ENCODE assay signal across 8 mouse cellular contexts in the genomic region with DNA sequence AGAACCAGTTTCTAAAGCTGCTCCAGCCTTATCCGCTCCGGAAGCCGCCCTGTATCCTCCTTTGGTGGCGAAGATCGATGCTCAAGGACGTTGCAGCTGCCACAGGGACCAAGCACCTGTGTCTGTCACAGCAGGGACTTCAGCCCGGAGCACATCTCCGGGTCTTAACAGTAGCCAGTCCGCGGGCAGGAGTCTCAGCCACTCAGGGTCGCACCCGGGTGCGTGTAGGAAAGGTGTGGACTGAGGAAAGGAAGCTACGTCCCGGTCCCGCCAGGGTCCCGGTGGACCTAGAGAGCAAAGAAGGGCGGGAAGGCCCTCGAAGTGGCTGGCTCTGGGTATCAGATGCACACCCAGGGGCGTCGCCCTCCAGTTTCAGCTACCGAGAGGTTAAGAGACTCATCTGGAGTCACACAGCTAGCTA. TPM values are rescaled to one million over a fixed set of nuclear protein-coding genes. Genes with fewer than 3 reads are reported as not detected.
DNase-seq lines count a peak whose midpoint lies in the region; ATAC-seq and TF ChIP-seq lines count a peak whose summit lies in the region.

No protein-coding gene starts in this region.

- no peak for TF ChIP-seq CTCF in layer of hippocampus, adult 2 months (conservative IDR thresholded peaks at IDR 0.05)
- no peak for TF ChIP-seq CTCF in kidney, postnatal 0 days (IDR thresholded peaks at IDR 0.05; ENCODE audit: low read depth)

- DNase-seq in layer of hippocampus, adult 2 months (ENCODE audit: low spot score in 2 of 2): no peak
- DNase-seq in layer of hippocampus, postnatal 14 days (ENCODE audit: low spot score in 2 of 2): no peak
- DNase-seq in kidney, postnatal 0 days (ENCODE audit: low spot score): peak; percentile 79
- DNase-seq in lung, postnatal 25 days (ENCODE audit: low spot score): peak; percentile 63
- DNase-seq in ovary, postnatal 10 days (ENCODE audit: low spot score): peak; percentile 13
- DNase-seq in thymus, postnatal 36 days: peak; percentile 72 to 80

- H3K4me2 ChIP-seq in embryonic facial prominence, embryonic 15.5 days (replicated peaks): peak overlapping the region; percentile 59
- H3K4me2 ChIP-seq in heart, embryonic 16.5 days (ENCODE audit: low read depth, low read length): peak overlapping the region; percentile 78
- peak overlapping the region; percentile 61 for H3K4me2 ChIP-seq in kidney, postnatal 0 days (ENCODE audit: low read length)

- H3K27me3 ChIP-seq in embryonic facial prominence, embryonic 15.5 days: peaks cover 59% of the 10 kb centered on the region
- 0 out of 2 replicates have a peak, but pooled peaks cover 2% of the 10 kb centered on the region for H3K27me3 ChIP-seq in heart, embryonic 16.5 days (ENCODE audit: control insufficient read depth, insufficient read depth, low read length)
- H3K27me3 ChIP-seq in kidney, postnatal 0 days (ENCODE audit: insufficient read depth, low read length): no peaks in the 10 kb centered on the region

- 0 out of 2 replicates have a peak overlapping the region, but pooled peaks have one; percentile 28 for H3K9ac ChIP-seq in embryonic facial prominence, embryonic 15.5 days
- H3K9ac ChIP-seq in heart, embryonic 16.5 days (ENCODE audit: low read length): peak overlapping the region; percentile 59
- H3K9ac ChIP-seq in kidney, postnatal 0 days (ENCODE audit: low read depth, low read length): peak overlapping the region; percentile 75

- H3K36me3 ChIP-seq in embryonic facial prominence, embryonic 15.5 days: no peaks in the 10 kb centered on the region
- no peaks in the 10 kb centered on the region for H3K36me3 ChIP-seq in heart, embryonic 16.5 days (ENCODE audit: control insufficient read depth, insufficient read depth)
- no peaks in the 10 kb centered on the region for H3K36me3 ChIP-seq in kidney, postnatal 0 days (ENCODE audit: insufficient read depth, low read length)

- H3K4me1 ChIP-seq in embryonic facial prominence, embryonic 15.5 days: peaks cover 30% of the 10 kb centered on the region
- H3K4me1 ChIP-seq in heart, embryonic 16.5 days (ENCODE audit: control insufficient read depth, insufficient read depth, low read length): peaks cover 10% of the 10 kb centered on the region
- H3K4me1 ChIP-seq in kidney, postnatal 0 days (replicated peaks; ENCODE audit: insufficient read depth, low read length): peaks cover 5% of the 10 kb centered on the region

- ATAC-seq in embryonic facial prominence, embryonic 15.5 days (ENCODE audit: insufficient number of reproducible peaks, low FRiP score, low TSS enrichment, low read depth): peak; percentile 58
- peak; percentile 72 for ATAC-seq in heart, embryonic 16.5 days (replicated peaks; ENCODE audit: extremely low read depth, insufficient read depth, low FRiP score)
- peak; percentile 52; the same call in 1 of the 2 replicates for ATAC-seq in kidney, postnatal 0 days (replicated peaks; ENCODE audit: low FRiP score, low read depth)

- peak overlapping the region; percentile 58 for H3K4me3 ChIP-seq in layer of hippocampus, adult 2 months
- H3K4me3 ChIP-seq in embryonic facial prominence, embryonic 15.5 days (replicated peaks): peak overlapping the region; percentile 52
- H3K4me3 ChIP-seq in heart, embryonic 16.5 days (ENCODE audit: low read length): peak overlapping the region; percentile 65
- H3K4me3 ChIP-seq in kidney, postnatal 0 days (replicated peaks; ENCODE audit: low read depth, low read length): peak overlapping the region; percentile 69

- peak overlapping the region; percentile 80 for H3K27ac ChIP-seq in layer of hippocampus, adult 2 months
- peak overlapping the region; percentile 66 for H3K27ac ChIP-seq in embryonic facial prominence, embryonic 15.5 days (replicated peaks)
- peak overlapping the region; percentile 66 for H3K27ac ChIP-seq in heart, embryonic 16.5 days (ENCODE audit: low read length)
- peak overlapping the region; percentile 90 for H3K27ac ChIP-seq in kidney, postnatal 0 days

- 1% methylated on average over 22 of the region's 22 CpGs for WGBS in embryonic facial prominence, embryonic 15.5 days
- 2% methylated on average over 22 of the region's 22 CpGs for WGBS in heart, embryonic 16.5 days
- under 1% methylated on average over 22 of the region's 22 CpGs for WGBS in kidney, postnatal 0 days

- H3K9me3 ChIP-seq in embryonic facial prominence, embryonic 15.5 days (replicated peaks): no peaks in the 10 kb centered on the region
- H3K9me3 ChIP-seq in heart, embryonic 16.5 days (replicated peaks; ENCODE audit: control insufficient read depth, low read length): no peaks in the 10 kb centered on the region
- no peaks in the 10 kb centered on the region for H3K9me3 ChIP-seq in kidney, postnatal 0 days (replicated peaks; ENCODE audit: low read length)

RNA-seq across cellular contexts. Expression of gene Pde8a, which starts 1.1 kb away (rescaled TPM):
- total RNA-seq in layer of hippocampus, adult 2 months (2021): 1 to 10 TPM; 7.2 to 8.4 TPM
- total RNA-seq in layer of hippocampus, postnatal 14 days (2021): 1 to 10 TPM; 2.7 to 3.1 TPM
- polyA plus RNA-seq in embryonic facial prominence, embryonic 15.5 days (2015; fragmentation: Nextera tagmentation; extraction: Ambion mirVana): 6.4 and 7.3 TPM in 2 replicates
- 2.5 and 4.0 TPM in 2 replicates for polyA plus RNA-seq in heart, embryonic 16.5 days (2015; fragmentation: Nextera tagmentation; extraction: Ambion mirVana)
- polyA plus RNA-seq in kidney, postnatal 0 days (2015; fragmentation: Nextera tagmentation; extraction: Ambion mirVana): 10.9 and 11.0 TPM in 2 replicates

Comparison
In these comparisons a context has a peak if more than half of its experiments do, and no peak if none do; other contexts are left out.
1. DNase-seq: peak in kidney, postnatal 0 days (single experiment), lung, postnatal 25 days (single experiment), ovary, postnatal 10 days (single experiment) and thymus, postnatal 36 days (2 of 2); none in layer of hippocampus, adult 2 months (0 of 2) and layer of hippocampus, postnatal 14 days (0 of 2).
2. Peak in every context shown above with its lines, with median percentiles within 50 percentile points of each other: H3K27ac ChIP-seq, H3K4me3 ChIP-seq, ATAC-seq, H3K4me2 ChIP-seq and H3K9ac ChIP-seq.